Mouse (Mus musculus) CD8-positive naive resting alpha-beta T cell, adult 2 months (primary cell): Measurements from ENCODE around the gene Vmn1r75.

Experiments used
- DNase-seq, 2 experiments: peaks; one replicate each; pipeline ENCODE4 v3.0.0; 2022; ENCODE audit warnings: low read depth in 2 of 2, low spot score in 2 of 2

Vmn1r75 gene

GRCm38 (mm10) chr7:11874330-11874729 lies at the start of gene Vmn1r75:
Gene Vmn1r75, plus strand, starts transcription at chr7:11874630.
- no peak for DNase-seq

GRCm38 (mm10) chr7:11833680-11834079 lies 40.8 kb upstream of the Vmn1r75 start, which contains the start of gene Vmn1r74:
Gene Vmn1r74, plus strand, starts transcription at chr7:11833980.
- DNase-seq = no peak
